Mouse (Mus musculus): ENCODE data around the gene Lsr. TPM values are rescaled to one million over a fixed set of nuclear protein-coding genes. Genes with fewer than 3 reads are reported as not detected.
"Not testable (repeated sequence)": the region's sequence is repeated elsewhere in the genome, so short reads cannot be mapped to it uniquely, and the experiment has no call there.

Gene Lsr
- polyA plus RNA-seq, 1 experiment from 2014 or later: 57.9 TPM

DNA sequence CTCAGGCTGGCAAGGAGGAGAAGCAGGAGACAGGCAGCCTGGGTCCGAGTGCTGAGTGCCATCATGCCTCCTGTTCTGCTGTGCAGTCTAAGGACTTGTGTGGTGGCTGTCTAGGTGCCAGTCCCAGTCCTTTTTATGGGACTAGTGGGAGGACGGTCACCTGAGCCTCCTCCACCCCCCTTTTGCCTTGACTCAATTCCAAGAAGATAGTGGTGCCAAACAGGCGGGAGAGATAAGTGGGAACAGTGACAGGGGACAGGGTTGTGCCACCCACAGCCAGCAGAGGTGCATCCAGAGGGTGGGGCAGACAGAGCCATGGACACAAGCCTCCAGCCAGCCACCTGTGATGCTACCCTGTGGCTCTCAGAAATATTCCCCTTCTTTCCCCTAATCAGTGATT is 49.2 kb downstream of the Lsr start:
- H3K36me3 ChIP-seq (ENCODE audit: insufficient read depth, low read length): no peaks in the 10 kb centered on the region
- 37% methylated on average over 3 of the region's 3 CpGs for WGBS
- TF ChIP-seq EP300 (IDR thresholded peaks at IDR 0.05) (no peak), CTCF (IDR thresholded peaks at IDR 0.05) (no peak)
- H3K9ac ChIP-seq (replicated peaks; ENCODE audit: low read depth): no peak overlapping the region
- no peak overlapping the region for H3K27ac ChIP-seq (ENCODE audit: low read length)
- H3K9me3 ChIP-seq (ENCODE audit: low read length): no peaks in the 10 kb centered on the region
- ATAC-seq (no peak), DNase-seq (ENCODE audit: low spot score) (no peak)
- no peaks in the 10 kb centered on the region for H3K4me1 ChIP-seq (ENCODE audit: insufficient read depth, low read depth, low read length)
- H3K4me2 ChIP-seq (replicated peaks; ENCODE audit: low read depth, low read length): no peak overlapping the region
- H3K27me3 ChIP-seq (replicated peaks; ENCODE audit: insufficient read depth, low read length): no peaks in the 10 kb centered on the region
- H3K4me3 ChIP-seq (ENCODE audit: low read depth, low read length): no peak overlapping the region

DNA sequence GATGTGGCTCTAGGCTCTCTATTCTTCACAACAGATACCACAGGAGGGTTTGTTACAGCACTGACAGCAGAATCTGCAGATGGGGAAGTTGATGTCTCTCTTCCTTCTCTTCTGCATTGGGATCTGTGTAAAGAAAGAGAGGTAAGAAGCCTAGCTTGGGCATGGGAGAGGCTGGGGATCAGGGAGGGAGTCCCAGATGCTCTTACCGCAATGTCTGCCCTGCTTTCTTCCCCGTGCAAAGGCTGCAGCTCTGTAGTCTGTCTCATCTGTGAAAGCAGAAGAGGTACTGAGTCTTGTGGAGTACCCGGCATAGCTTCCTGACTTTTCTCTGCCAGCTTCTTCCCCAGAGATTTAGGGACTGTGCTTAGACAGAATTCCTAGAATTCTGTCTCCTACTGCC is 50.8 kb downstream of the Lsr start:
- not testable (repeated sequence) for H3K36me3 ChIP-seq (ENCODE audit: insufficient read depth, low read length); ATAC-seq; H3K4me1 ChIP-seq (ENCODE audit: insufficient read depth, low read depth, low read length); H3K4me2 ChIP-seq (replicated peaks; ENCODE audit: low read depth, low read length); H3K27me3 ChIP-seq (replicated peaks; ENCODE audit: insufficient read depth, low read length); H3K27ac ChIP-seq (ENCODE audit: low read length); H3K4me3 ChIP-seq (ENCODE audit: low read depth, low read length); H3K9me3 ChIP-seq (ENCODE audit: low read length); H3K9ac ChIP-seq (replicated peaks; ENCODE audit: low read depth); DNase-seq (ENCODE audit: low spot score)
- 27% methylated on average over 3 of the region's 3 CpGs for WGBS

DNA sequence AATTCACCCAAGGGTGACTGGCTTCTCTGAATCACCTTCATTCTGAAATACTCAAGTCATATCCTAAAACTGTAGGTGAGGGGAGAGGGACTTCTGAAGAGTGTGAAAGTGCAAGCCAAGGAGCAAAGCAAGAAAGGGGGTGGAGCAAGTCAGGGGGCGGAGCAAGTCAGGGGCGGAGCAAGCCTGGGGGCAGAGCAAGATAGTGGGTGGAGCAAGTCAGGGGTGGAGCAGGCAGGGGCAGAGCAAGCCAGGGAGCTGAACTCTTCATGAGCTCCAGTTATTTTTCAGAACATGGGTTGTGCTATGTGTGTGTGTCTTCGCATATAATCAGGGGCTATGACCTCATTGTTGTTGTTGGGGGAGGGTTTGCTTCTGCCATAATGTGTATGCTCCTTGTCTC is 53.0 kb downstream of the Lsr start:
- no peaks in the 10 kb centered on the region for H3K9me3 ChIP-seq (ENCODE audit: low read length)
- no peak; the same call in 1 of the 2 replicates for ATAC-seq
- no peak overlapping the region for H3K27ac ChIP-seq (ENCODE audit: low read length)
- 64% methylated on average over 3 of the region's 3 CpGs for WGBS
- H3K36me3 ChIP-seq (ENCODE audit: insufficient read depth, low read length): no peaks in the 10 kb centered on the region
- TF ChIP-seq CTCF (IDR thresholded peaks at IDR 0.05) (no peak), EP300 (IDR thresholded peaks at IDR 0.05) (no peak)
- H3K9ac ChIP-seq (replicated peaks; ENCODE audit: low read depth): no peak overlapping the region
- H3K4me1 ChIP-seq (ENCODE audit: insufficient read depth, low read depth, low read length): 0 out of 2 replicates have a peak, but pooled peaks cover 3% of the 10 kb centered on the region
- no peak overlapping the region for H3K4me2 ChIP-seq (replicated peaks; ENCODE audit: low read depth, low read length)
- peak; percentile 7 for DNase-seq (ENCODE audit: low spot score)
- H3K4me3 ChIP-seq (ENCODE audit: low read depth, low read length): no peak overlapping the region
- H3K27me3 ChIP-seq (replicated peaks; ENCODE audit: insufficient read depth, low read length): no peaks in the 10 kb centered on the region

DNA sequence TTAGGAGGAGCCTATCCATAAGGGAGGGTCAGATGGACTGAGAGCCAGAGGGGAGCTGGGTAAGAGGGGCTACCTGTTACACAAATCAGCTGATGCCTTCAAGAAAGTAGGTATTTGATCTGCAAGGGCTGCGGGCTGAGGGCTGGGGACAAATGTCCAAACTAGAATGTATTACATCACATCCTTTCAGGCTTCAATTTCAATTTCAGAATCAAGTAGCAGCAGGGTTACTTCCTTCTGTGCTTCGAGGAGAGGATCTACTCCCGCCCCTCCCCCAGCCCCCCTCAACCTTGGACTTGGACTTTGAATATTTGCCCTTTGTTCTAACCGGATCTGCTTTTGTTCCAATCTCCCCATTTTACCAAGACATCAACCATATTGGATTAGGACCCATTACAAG is 56.0 kb downstream of the Lsr start:
- DNase-seq (ENCODE audit: low spot score) (no peak), ATAC-seq (no peak)
- 33% methylated on average over 4 of the region's 4 CpGs for WGBS
- H3K27ac ChIP-seq (ENCODE audit: low read length): no peak overlapping the region
- no peaks in the 10 kb centered on the region for H3K27me3 ChIP-seq (replicated peaks; ENCODE audit: insufficient read depth, low read length)
- H3K4me1 ChIP-seq (ENCODE audit: insufficient read depth, low read depth, low read length): 0 out of 2 replicates have a peak, but pooled peaks cover 3% of the 10 kb centered on the region
- no peak overlapping the region for H3K4me2 ChIP-seq (replicated peaks; ENCODE audit: low read depth, low read length)
- H3K36me3 ChIP-seq (ENCODE audit: insufficient read depth, low read length): no peaks in the 10 kb centered on the region
- TF ChIP-seq CTCF (IDR thresholded peaks at IDR 0.05): no peak
- TF ChIP-seq EP300 (IDR thresholded peaks at IDR 0.05): no peak
- H3K4me3 ChIP-seq (ENCODE audit: low read depth, low read length): no peak overlapping the region
- no peak overlapping the region for H3K9ac ChIP-seq (replicated peaks; ENCODE audit: low read depth)
- H3K9me3 ChIP-seq (ENCODE audit: low read length): no peaks in the 10 kb centered on the region

DNA sequence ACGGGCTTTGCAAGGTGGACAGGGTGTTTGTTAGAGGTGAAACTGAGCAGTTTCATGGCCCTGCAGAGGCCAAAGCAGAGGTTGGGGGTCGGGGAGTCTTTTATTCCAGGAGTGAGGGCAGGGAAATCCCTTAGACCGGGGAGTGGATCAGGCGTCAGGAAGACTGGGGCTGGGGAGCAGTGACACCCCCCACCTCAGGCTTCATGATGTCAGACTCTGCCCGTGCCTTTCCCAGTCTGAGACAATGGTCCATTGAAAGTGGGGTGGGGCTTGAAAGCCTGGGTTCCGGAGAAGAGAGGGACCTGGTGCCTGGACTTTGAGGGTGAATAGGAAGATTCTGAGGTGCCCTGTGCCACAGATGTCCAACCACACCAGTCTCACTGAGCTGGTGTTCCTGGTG is 56.6 kb downstream of the Lsr start:
- H3K27ac ChIP-seq (ENCODE audit: low read length): no peak overlapping the region

DNA sequence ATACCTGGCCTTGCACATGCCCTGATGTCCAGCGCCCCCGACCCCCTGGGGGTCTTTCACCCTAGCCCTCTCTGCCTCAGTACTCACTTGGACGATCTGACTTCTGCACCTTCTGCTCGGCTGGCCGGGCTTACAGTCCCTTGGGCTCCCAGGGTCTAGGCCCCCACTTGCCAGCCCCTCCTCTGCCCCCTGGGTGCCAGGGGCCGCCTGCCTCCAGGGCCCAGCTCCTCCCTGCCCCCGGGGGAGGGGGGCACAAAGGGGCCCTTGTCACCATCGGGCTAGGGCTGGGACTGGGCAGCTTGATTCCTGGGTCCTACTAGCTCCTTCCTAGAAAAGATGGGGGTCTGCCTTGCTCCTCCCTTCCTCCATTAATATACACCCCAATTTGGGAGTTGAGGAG is 58.5 kb downstream of the Lsr start, which contains the start of gene Mag:
Mag (minus strand) TSS at position 142 of the 400 bp plus-strand sequence.
- H3K9ac ChIP-seq (replicated peaks; ENCODE audit: low read depth): no peak within 1 kb of the TSS
- no peaks in the 10 kb centered on the region for H3K36me3 ChIP-seq (ENCODE audit: insufficient read depth, low read length)
- no peak within 1 kb of the TSS for H3K4me3 ChIP-seq (ENCODE audit: low read depth, low read length)
- TF ChIP-seq EP300 (IDR thresholded peaks at IDR 0.05) (no peak), CTCF (IDR thresholded peaks at IDR 0.05) (no peak)
- WGBS: 72% methylated on average over 8 of the region's 8 CpGs
- H3K4me1 ChIP-seq (ENCODE audit: insufficient read depth, low read depth, low read length): 0 out of 2 replicates have a peak, but pooled peaks cover 3% of the 10 kb centered on the region
- ATAC-seq: no peak
- no peak for DNase-seq (ENCODE audit: low spot score)
- no peaks in the 10 kb centered on the region for H3K9me3 ChIP-seq (ENCODE audit: low read length)
- H3K27me3 ChIP-seq (replicated peaks; ENCODE audit: insufficient read depth, low read length): no peaks in the 10 kb centered on the region
- H3K27ac ChIP-seq (ENCODE audit: low read length): no peak within 1 kb of the TSS
- no peak within 1 kb of the TSS for H3K4me2 ChIP-seq (replicated peaks; ENCODE audit: low read depth, low read length)

More for the DNA sequence above, 56.6 kb downstream of the Lsr start:
- H3K4me2 ChIP-seq (replicated peaks; ENCODE audit: low read depth, low read length): no peak overlapping the region; the same call in 1 of the 2 replicates
- DNase-seq (ENCODE audit: low spot score): peak; percentile 5
- H3K4me1 ChIP-seq (ENCODE audit: insufficient read depth, low read depth, low read length): 0 out of 2 replicates have a peak, but pooled peaks cover 3% of the 10 kb centered on the region
- no peaks in the 10 kb centered on the region for H3K27me3 ChIP-seq (replicated peaks; ENCODE audit: insufficient read depth, low read length)
- WGBS: 20% methylated on average over 6 of the region's 6 CpGs
- ATAC-seq: no peak
- no peaks in the 10 kb centered on the region for H3K9me3 ChIP-seq (ENCODE audit: low read length)
- TF ChIP-seq CTCF (IDR thresholded peaks at IDR 0.05): no peak
- TF ChIP-seq EP300 (IDR thresholded peaks at IDR 0.05): no peak
- H3K4me3 ChIP-seq (ENCODE audit: low read depth, low read length): no peak overlapping the region
- no peak overlapping the region for H3K9ac ChIP-seq (replicated peaks; ENCODE audit: low read depth)
- H3K36me3 ChIP-seq (ENCODE audit: insufficient read depth, low read length): no peaks in the 10 kb centered on the region

DNA sequence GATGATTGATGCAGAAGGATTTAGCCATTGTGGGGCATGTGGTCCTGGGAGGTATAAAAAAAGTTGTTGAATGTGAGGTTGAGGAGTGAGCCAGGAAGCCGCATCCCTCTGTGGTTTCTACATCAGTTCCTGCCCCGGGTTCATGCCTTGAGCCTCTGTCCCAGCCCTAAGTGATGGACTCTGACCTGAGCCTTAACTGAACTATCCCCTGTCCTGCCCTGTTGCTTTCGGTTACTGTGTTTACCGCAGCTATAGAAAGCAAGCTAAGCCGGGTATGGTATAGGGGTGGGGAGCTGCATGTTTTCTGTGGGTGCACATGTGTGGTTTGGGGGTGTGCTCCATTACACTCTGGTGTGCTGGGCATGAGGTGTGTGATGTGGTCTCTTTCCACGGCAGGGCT is 63.5 kb downstream of the Lsr start:
- H3K4me2 ChIP-seq (replicated peaks; ENCODE audit: low read depth, low read length): no peak overlapping the region
- WGBS: 72% methylated on average over 6 of the region's 6 CpGs
- H3K36me3 ChIP-seq (ENCODE audit: insufficient read depth, low read length): no peaks in the 10 kb centered on the region
- H3K27ac ChIP-seq (ENCODE audit: low read length): no peak overlapping the region
- H3K27me3 ChIP-seq (replicated peaks; ENCODE audit: insufficient read depth, low read length): no peaks in the 10 kb centered on the region
- no peak overlapping the region for H3K9ac ChIP-seq (replicated peaks; ENCODE audit: low read depth)
- DNase-seq (ENCODE audit: low spot score): no peak
- H3K4me3 ChIP-seq (ENCODE audit: low read depth, low read length): no peak overlapping the region
- TF ChIP-seq CTCF (IDR thresholded peaks at IDR 0.05) (no peak), EP300 (IDR thresholded peaks at IDR 0.05) (no peak)
- no peaks in the 10 kb centered on the region for H3K4me1 ChIP-seq (ENCODE audit: insufficient read depth, low read depth, low read length)
- ATAC-seq: no peak
- no peaks in the 10 kb centered on the region for H3K9me3 ChIP-seq (ENCODE audit: low read length)

Measured in lung, postnatal 0 days (tissue).